Mouse (Mus musculus) embryonic fibroblast, embryonic 13.5 days (primary cell): ENCODE results near the gene Phf21a. TPM values are rescaled to one million over a fixed set of nuclear protein-coding genes. Genes with fewer than 3 reads are reported as not detected.

Experiments used
- H3K27ac ChIP-seq: 2 replicates; pipeline ENCODE4 v1.5.1; 2012; ENCODE audit warnings: low read length, control low read depth, inconsistent platforms; ENCODE audit not compliant: insufficient read depth
- H3K4me1 ChIP-seq: 2 replicates; pipeline ENCODE4 v1.6.1; 2011; ENCODE audit warnings: low read length; ENCODE audit not compliant: control insufficient read depth, insufficient read depth
- H3K4me3 ChIP-seq: 2 replicates; pipeline ENCODE4 v1.5.1; 2011; ENCODE audit warnings: mild to moderate bottlenecking, control low read depth, low read length; ENCODE audit not compliant: insufficient read depth
- CTCF ChIP-seq: IDR thresholded peaks from 2 replicates; pipeline ENCODE4 v1.5.1; 2011; ENCODE audit warnings: mild to moderate bottlenecking, control low read depth, low read length, moderate library complexity, borderline replicate concordance; ENCODE audit not compliant: insufficient read depth
- POLR2A ChIP-seq: IDR thresholded peaks from 2 replicates; pipeline ENCODE4 v1.6.1; 2011; ENCODE audit warnings: low read depth, mild to moderate bottlenecking, control low read depth, low read length, moderate library complexity
- polyA plus RNA-seq: library from polyadenylated mRNA; stranded (reverse); fragments of >200 nt; gene quantifications from 2 replicates; pipeline ENCODE4 v1.2.4, GENCODE M21; 2011; ENCODE audit warnings: low read depth; ENCODE audit not compliant: missing spikeins, insufficient read length

Phf21a gene
- polyA plus RNA-seq, 1 experiment, result 89.7 TPM

DNA sequence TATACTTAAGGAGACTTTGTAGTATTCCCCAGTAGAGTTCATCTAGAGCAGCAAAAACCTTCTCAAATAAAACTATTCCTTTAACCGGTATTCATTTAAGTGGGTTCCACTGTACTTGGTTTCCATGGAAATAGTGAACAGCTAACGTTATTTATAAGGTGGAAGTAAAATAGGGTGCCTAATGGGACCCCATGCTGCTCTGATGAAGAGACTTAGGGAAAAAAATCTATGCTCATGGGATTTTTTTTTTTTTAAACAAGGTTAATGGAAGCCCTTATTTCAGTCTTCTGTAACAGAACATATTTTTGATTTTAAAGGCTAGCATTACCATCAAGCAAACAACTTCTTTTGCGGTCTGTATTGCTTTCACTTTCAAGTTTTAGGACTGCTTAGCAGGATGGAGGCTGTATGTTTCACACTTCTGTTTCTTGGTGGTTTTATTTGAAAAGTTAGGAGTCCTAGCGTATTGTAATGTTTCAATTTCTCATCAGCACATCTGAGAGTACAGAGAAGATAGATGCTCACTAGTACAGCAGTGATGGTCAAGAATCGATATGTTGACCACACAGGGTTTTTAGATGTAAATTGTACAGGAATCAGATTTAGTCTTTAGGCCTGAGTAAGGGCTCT is 112.2 kb downstream of the Phf21a start:
- no peak overlapping the region for H3K4me3 ChIP-seq
- no peak overlapping the region for H3K27ac ChIP-seq
- TF ChIP-seq POLR2A, result no peak
- no peak for TF ChIP-seq CTCF
- peaks cover 5% of the 10 kb centered on the region; the same call in 1 of the 2 replicates for H3K4me1 ChIP-seq

DNA sequence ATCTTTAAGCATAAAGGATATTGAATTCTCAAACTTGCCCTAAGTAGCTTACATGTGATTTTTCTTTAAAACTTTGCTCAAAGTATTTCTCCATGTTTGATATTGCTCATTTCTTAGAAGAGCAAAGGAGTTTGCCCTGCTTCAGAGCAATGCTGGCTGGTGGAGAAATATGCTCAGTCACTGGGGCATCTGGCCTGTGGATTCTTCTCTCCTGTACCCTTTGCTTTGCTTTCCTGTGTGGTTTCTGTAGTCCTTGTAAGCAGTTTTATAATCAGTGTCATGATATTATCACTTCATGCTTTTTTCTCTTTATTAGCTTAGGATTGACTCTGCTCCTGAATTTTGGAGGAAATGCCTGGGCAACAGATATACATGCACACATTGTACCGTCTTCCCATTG is 117.5 kb downstream of the Phf21a start:
- Histone ChIP-seq H3K4me3 (no peak overlapping the region), H3K4me1 (no peaks in the 10 kb centered on the region), H3K27ac (no peak overlapping the region)
- TF ChIP-seq POLR2A (no peak), CTCF (no peak)

DNA sequence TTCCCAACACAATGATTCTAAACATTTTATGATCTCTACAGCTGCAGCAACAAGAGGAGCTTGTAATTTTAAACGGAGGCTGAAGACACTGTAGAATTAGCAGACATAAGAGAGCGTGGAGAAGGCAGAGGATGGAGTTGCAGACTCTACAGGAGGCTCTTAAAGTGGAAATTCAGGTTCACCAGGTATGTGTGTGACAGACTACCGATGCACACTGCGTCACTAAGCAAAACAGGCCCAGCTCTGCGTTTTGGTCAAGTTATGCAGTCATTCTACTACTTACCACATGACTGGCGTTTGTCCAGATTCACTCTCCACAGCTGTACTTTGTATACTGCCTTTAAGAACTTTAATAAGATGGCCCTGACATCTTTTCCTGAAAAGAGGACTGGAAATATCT is 128.5 kb downstream of the Phf21a start:
- no peaks in the 10 kb centered on the region for H3K4me1 ChIP-seq
- no peak overlapping the region for H3K27ac ChIP-seq
- no peak overlapping the region for H3K4me3 ChIP-seq
- no peak for TF ChIP-seq CTCF
- TF ChIP-seq POLR2A, result no peak

DNA sequence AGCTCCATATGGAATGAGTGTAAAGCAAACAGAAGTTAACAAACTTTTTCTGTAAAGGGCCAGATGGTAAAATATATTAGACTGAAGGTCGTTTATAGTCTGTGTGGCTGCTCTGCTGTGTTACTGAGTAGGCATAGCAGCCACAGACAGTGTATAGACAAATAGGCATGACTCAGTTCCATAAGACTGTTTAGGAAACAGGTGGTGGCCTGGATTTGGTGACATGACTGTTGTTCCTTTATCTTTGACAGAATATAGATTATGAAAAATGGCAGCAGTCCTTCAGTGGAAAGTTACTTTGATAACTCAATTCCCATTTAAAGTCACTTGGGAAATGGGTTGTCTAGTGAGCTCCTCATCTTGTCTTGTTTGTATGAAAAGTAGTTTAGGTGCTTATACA is 132.7 kb downstream of the Phf21a start:
- H3K27ac ChIP-seq, result no peak overlapping the region
- H3K4me3 ChIP-seq, result no peak overlapping the region
- TF ChIP-seq POLR2A (no peak), CTCF (no peak)
- no peaks in the 10 kb centered on the region for H3K4me1 ChIP-seq

DNA sequence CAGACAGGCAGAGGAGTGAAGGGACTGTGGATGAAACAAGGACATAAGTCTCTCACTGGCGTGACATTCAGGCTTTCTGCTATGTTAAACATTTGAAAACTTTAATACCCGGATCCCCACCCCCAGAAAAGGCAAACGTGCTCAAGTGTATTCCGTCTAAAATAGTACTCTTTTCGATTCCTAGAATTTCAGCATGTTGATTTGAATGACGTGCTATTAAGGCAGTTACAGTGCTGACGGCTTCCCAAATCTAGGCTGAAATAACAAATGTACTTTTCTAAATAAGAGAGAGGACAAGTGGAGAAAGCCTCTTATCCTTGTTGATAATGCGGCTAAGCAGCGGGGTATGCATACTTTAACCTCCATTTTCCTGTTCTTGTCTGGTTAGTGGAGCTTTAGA is 137.1 kb downstream of the Phf21a start:
- no peak overlapping the region for H3K27ac ChIP-seq
- no peak overlapping the region for H3K4me3 ChIP-seq
- TF ChIP-seq POLR2A (no peak), CTCF (no peak)
- no peaks in the 10 kb centered on the region for H3K4me1 ChIP-seq

DNA sequence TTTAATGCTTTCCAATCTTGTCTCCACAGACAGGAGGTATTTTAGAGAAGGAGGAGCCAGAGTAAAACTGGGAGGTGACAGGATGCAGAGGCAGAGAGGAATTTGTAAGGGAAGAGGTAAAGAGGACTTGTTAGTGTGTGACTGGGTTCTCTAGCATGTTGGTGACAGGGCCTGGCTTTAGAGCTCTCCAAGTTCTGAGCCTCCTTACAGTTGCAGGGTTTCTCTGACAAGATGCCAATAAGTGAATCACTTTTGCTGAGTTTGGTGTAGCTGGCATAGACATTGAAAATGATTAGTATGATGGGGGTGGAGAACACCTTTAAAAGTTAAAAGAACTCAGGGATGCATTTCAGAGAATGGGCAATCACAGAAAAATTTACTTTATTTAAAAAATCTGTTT is 138.8 kb downstream of the Phf21a start:
- no peaks in the 10 kb centered on the region for H3K4me1 ChIP-seq
- no peak overlapping the region for H3K27ac ChIP-seq
- TF ChIP-seq POLR2A (no peak), CTCF (no peak)
- H3K4me3 ChIP-seq, result no peak overlapping the region

DNA sequence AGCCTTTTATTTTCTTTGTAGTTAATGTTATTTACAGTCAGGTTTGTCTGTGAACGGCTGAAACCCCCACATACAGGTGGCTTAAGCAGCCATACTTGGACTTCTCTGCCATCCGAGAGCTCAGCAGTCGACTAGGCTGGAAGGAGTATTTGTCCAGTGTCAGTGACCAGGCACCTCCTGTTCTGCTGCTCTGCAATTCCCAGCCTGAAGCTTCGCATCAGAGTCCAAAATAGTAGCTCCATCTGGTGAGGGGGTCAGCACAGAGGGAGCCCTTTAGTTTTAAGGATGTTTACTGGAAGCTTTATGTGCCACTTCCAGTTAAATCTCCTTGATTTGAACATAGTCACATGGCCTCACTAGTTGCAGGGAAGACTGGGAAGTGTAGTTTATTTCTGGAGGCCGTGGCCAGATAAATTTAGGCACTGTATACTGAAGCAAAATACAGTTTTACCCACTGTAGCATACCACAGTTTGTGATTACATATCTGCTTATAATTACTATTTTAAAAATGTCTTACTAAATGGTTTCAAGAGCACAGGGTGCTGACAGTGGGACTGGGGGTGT is 141.9 kb downstream of the Phf21a start:
- Histone ChIP-seq H3K4me3 (no peak overlapping the region), H3K4me1 (no peaks in the 10 kb centered on the region), H3K27ac (no peak overlapping the region)
- no peak for TF ChIP-seq POLR2A
- TF ChIP-seq CTCF, result no peak

DNA sequence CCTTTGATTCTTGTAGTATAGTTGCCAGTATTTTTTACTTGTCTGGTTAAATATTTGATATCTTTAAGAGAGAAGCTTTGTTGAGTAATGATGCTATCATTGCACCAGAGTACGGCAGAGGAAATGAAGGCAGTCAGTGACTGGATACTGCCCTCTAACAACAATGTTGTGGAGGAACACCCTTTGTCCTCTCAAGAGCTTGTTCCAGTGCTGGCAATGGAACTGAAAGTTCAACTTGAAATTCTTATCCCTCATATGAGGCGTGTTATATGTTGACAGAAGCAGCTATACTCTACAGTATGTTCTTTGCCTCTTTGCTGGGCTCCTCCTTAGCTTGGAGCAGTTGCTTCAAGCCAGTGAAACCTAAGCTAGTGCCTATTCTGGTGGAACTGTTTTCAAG is 147.4 kb downstream of the Phf21a start:
- TF ChIP-seq CTCF (no peak), POLR2A (no peak)
- H3K4me3 ChIP-seq, result no peak overlapping the region
- H3K4me1 ChIP-seq, result no peaks in the 10 kb centered on the region
- no peak overlapping the region for H3K27ac ChIP-seq

DNA sequence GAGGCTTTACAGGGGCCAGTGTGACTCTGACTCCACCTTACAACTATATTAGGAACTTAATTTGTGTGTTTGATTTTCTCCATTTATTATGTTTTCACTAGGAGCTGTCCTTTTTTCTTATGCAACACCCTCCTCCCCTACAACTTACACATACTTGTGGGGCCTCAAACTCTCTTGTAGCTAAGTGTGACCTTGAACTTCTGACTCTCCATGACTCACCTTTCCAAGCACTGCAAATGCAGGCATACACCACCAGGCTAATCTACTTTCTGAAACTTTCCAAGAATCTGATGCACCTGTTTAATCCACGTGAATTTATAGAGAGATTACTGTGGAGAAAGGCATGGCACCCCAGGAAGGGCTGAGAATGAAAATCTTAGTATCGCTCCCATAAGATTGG is 147.9 kb downstream of the Phf21a start:
- no peak overlapping the region for H3K27ac ChIP-seq
- no peaks in the 10 kb centered on the region for H3K4me1 ChIP-seq
- no peak overlapping the region for H3K4me3 ChIP-seq
- TF ChIP-seq CTCF (no peak), POLR2A (no peak)

DNA sequence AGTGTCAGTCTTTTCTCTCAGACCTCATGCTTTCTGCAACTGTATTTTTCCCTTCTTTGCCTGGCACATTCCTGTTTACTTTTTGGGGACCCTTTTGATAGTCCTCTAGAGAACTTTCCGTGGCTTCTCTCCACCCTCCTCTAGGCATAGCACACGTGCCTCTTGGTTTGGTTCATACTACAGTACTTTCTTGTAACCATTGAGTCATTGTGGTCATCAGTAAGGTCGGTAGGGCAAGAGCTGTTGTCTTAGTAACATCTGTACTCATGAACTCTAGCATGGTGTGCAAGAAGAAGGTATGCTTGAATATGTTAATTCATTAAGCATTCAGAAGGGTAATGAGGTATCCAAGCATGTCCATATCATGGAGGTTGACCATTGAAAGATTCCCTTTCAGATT is 148.4 kb downstream of the Phf21a start:
- no peak for TF ChIP-seq POLR2A
- no peak for TF ChIP-seq CTCF
- H3K4me3 ChIP-seq, result no peak overlapping the region
- no peak overlapping the region for H3K27ac ChIP-seq
- no peaks in the 10 kb centered on the region for H3K4me1 ChIP-seq
